Mouse (Mus musculus): ENCODE results near the gene Sec16a. TPM values are rescaled to one million over a fixed set of nuclear protein-coding genes. Genes with fewer than 3 reads are reported as not detected.
A peak's percentile ranks its signal among the peaks of the same experiment; 100 is the strongest.

Gene Sec16a
- polyA plus RNA-seq, 1 experiment from 2014 or later: 33.7 TPM

DNA sequence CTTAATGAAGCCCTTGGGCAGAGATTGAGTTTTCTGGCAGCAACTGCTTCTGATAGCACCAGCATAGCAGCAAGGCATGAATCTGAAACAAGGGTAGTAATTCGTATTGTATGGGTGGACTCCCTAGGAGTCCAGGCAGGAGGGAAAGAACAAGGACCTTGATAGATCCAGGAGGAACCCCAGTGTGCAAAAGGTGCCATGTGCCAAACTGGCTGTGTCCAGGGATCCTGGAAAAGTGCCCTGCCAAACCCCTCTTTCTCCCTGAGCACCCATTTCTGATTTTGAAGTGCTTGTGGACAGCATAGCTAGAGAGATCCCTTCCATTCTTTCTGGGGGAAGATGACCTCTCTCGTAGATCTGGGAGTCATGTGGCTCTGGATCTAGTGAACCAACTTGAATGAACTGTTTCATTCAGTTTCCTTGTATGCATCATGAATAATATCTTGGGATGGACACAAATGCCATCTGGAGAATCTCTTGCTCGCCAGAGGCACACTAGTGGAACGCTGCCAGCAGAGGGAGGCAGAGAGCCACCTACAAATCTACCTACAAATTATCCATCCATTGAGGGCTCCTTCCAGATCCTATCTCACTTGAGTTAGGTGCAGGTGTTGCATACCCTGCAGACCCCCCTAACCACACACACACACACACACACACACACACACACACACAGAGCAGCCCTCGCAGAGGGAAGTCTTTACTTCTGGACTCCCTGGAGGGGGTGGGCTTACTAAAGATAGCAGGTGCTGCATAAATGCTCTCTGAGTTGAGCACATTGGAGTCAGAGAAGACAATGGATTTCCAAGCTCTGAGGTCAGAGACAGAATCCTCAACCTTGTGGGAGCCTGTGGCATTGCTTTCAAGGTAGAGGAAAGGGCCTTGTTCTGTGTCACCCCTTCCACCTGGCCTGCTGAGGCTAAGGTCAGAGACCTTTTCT lies 4.4 kb upstream of the Sec16a start:
- WGBS: 20% methylated on average over 5 of the region's 5 CpGs
- DNase-seq (ENCODE audit: low spot score): peak; percentile 91
- H3K27me3 ChIP-seq (replicated peaks; ENCODE audit: control insufficient read depth, insufficient read depth, low read length): no peaks in the 10 kb centered on the region

DNA sequence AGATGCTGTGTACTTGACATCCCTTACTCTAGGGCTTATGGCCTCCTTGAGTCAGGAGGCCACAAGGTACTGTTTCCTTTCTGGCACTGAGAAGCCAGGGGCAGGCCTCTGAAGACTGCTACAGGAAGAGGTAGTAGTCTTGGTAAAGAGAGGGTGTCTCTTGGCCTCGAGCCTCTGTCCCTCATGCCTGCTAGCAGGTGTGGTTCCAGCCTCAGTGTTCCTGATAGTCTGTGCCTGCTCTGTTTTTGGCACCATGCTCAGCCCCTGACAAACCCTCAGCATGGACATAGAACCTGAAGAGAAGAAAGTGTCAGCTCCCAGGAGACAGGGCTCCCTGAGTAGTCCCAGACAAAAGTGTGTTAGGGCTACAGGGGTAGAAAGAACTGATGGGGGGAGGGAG lies 2.4 kb upstream of the Sec16a start:
- Histone ChIP-seq H3K9me3 (ENCODE audit: control insufficient read depth, low read length) (no peaks in the 10 kb centered on the region), H3K9ac (ENCODE audit: low read length) (no peak overlapping the region), H3K4me3 (ENCODE audit: low read depth, low read length) (no peak overlapping the region), H3K4me2 (ENCODE audit: low read length) (no peak overlapping the region), H3K27ac (ENCODE audit: low read depth) (no peak overlapping the region), H3K36me3 (ENCODE audit: control insufficient read depth, insufficient read depth, low read length) (no peaks in the 10 kb centered on the region), H3K4me1 (replicated peaks; ENCODE audit: control insufficient read depth, insufficient read depth, low read length) (peaks cover 24% of the 10 kb centered on the region), H3K27me3 (replicated peaks; ENCODE audit: control insufficient read depth, insufficient read depth, low read length) (no peaks in the 10 kb centered on the region)
- ATAC-seq (replicated peaks; ENCODE audit: low FRiP score, low TSS enrichment, low read depth): no peak
- WGBS: 77% methylated on average over 1 of the region's 1 CpGs
- DNase-seq (ENCODE audit: low spot score): no peak

More for the DNA sequence above, 4.4 kb upstream of the Sec16a start:
- H3K9me3 ChIP-seq (ENCODE audit: control insufficient read depth, low read length): no peaks in the 10 kb centered on the region
- no peak overlapping the region for H3K27ac ChIP-seq (ENCODE audit: low read depth)
- no peaks in the 10 kb centered on the region for H3K36me3 ChIP-seq (ENCODE audit: control insufficient read depth, insufficient read depth, low read length)
- H3K9ac ChIP-seq (ENCODE audit: low read length): no peak overlapping the region
- H3K4me3 ChIP-seq (ENCODE audit: low read depth, low read length): no peak overlapping the region
- peaks cover 10% of the 10 kb centered on the region for H3K4me1 ChIP-seq (replicated peaks; ENCODE audit: control insufficient read depth, insufficient read depth, low read length)
- no peak for ATAC-seq (replicated peaks; ENCODE audit: low FRiP score, low TSS enrichment, low read depth)
- no peak overlapping the region for H3K4me2 ChIP-seq (ENCODE audit: low read length)

DNA sequence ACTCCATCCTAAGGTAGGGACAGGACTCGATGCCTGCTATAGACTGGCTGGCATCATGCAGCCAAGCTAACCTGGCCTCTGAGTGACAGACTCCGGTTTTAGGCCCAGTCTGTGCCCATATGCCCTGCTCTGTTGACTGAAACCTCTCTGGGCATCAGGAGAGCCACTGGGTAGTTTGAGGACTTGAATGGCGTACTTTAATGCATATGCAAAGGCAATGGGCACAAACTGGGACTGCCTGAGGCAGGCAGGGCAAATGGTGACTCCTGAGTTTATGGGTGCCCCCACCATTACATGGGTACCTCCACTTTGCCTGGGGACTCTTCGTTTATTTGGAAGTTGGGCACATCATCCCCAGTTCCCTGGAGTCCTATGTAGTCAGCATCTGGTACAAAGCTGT lies 1.7 kb upstream of the Sec16a start:
- 72% methylated on average over 4 of the region's 4 CpGs for WGBS
- ATAC-seq (replicated peaks; ENCODE audit: low FRiP score, low TSS enrichment, low read depth): no peak
- no peak overlapping the region for H3K27ac ChIP-seq (ENCODE audit: low read depth)

DNA sequence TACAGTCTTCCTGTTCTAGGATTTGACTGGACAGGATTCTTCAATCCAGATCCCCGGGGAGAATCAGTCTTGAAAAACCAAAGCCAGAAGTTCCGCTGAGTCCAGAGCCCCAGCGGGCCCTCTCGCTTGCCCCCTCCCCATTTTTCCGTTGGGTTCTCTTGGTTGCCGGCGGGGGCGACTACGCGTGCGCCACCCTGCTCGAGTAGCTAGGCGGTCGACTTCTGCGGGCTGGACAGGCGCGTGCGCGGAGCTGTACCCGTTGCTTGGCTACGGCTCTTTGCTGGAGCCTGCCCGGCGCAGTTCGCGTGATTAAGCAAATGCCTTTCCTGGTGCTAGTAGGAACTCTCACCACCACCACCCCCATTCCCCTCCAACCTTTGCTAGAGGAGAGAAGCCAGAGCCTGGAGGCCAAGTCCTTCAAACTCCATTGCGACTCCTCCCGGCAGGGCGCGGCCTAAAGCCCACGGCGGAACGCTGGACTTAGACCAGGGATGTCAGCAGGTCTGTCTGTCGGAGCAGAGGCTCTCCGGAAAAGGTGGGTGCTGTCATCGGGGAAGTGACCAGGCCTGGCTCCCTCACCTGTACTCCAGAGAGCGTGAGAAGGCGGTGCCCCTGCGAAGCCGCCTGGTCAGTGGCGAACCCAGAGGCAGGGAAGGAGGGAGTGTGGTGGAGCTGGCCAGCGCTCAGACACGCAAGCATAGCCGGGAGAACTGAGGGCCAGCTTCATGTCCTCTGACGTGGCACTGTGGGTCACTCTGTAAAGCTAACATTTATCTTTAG lies 840 bp upstream of the Sec16a start:
- DNase-seq (ENCODE audit: low spot score) (peak; percentile 99), ATAC-seq (replicated peaks; ENCODE audit: low FRiP score, low TSS enrichment, low read depth) (peak; percentile 92)
- Histone ChIP-seq H3K4me2 (ENCODE audit: low read length) (peak overlapping the region; percentile 93), H3K27me3 (replicated peaks; ENCODE audit: control insufficient read depth, insufficient read depth, low read length) (no peaks in the 10 kb centered on the region), H3K9ac (ENCODE audit: low read length) (peak overlapping the region; percentile 53), H3K4me3 (ENCODE audit: low read depth, low read length) (peak overlapping the region; percentile 95), H3K36me3 (ENCODE audit: control insufficient read depth, insufficient read depth, low read length) (peaks cover 10% of the 10 kb centered on the region), H3K27ac (ENCODE audit: low read depth) (peak overlapping the region; percentile 80), H3K4me1 (replicated peaks; ENCODE audit: control insufficient read depth, insufficient read depth, low read length) (peaks cover 24% of the 10 kb centered on the region), H3K9me3 (ENCODE audit: control insufficient read depth, low read length) (no peaks in the 10 kb centered on the region)
- WGBS: under 1% methylated on average over 44 of the region's 44 CpGs

More for the DNA sequence above, 1.7 kb upstream of the Sec16a start:
- Histone ChIP-seq H3K36me3 (ENCODE audit: control insufficient read depth, insufficient read depth, low read length) (peaks cover 2% of the 10 kb centered on the region), H3K9ac (ENCODE audit: low read length) (peak overlapping the region; percentile 53), H3K9me3 (ENCODE audit: control insufficient read depth, low read length) (no peaks in the 10 kb centered on the region), H3K4me1 (replicated peaks; ENCODE audit: control insufficient read depth, insufficient read depth, low read length) (peaks cover 24% of the 10 kb centered on the region), H3K4me2 (ENCODE audit: low read length) (peak overlapping the region; percentile 93), H3K4me3 (ENCODE audit: low read depth, low read length) (peak overlapping the region; percentile 95), H3K27me3 (replicated peaks; ENCODE audit: control insufficient read depth, insufficient read depth, low read length) (no peaks in the 10 kb centered on the region)
- DNase-seq (ENCODE audit: low spot score): no peak

DNA sequence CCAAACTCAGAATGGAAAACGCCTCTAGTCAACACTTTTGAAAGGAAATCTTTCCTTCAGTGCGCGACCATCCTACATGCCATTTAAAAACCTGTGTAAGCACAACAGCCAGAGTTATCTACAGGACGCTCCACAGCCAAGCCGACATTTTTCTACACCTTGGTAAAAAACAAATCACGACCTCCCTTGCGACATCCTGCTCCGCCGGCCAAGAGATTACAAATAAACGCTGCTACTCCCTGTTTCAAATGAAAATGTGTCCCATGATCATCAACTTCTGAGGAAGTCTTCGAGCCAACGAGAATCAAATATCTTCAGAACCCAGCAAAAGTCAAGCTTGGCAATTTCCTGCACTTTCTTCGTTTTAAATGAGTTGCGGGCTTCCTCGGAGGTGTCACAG lies 648 bp downstream of the Sec16a start:
- H3K27ac ChIP-seq (ENCODE audit: low read depth): peak overlapping the region; percentile 83
- peaks cover 25% of the 10 kb centered on the region for H3K36me3 ChIP-seq (ENCODE audit: control insufficient read depth, insufficient read depth, low read length)
- 3% methylated on average over 15 of the region's 15 CpGs for WGBS
- no peaks in the 10 kb centered on the region for H3K9me3 ChIP-seq (ENCODE audit: control insufficient read depth, low read length)
- no peaks in the 10 kb centered on the region for H3K27me3 ChIP-seq (replicated peaks; ENCODE audit: control insufficient read depth, insufficient read depth, low read length)
- H3K4me1 ChIP-seq (replicated peaks; ENCODE audit: control insufficient read depth, insufficient read depth, low read length): peaks cover 24% of the 10 kb centered on the region
- H3K4me2 ChIP-seq (ENCODE audit: low read length): peak overlapping the region; percentile 97
- peak overlapping the region; percentile 75 for H3K9ac ChIP-seq (ENCODE audit: low read length)
- DNase-seq (ENCODE audit: low spot score): no peak
- no peak for ATAC-seq (replicated peaks; ENCODE audit: low FRiP score, low TSS enrichment, low read depth)
- peak overlapping the region; percentile 95 for H3K4me3 ChIP-seq (ENCODE audit: low read depth, low read length)

DNA sequence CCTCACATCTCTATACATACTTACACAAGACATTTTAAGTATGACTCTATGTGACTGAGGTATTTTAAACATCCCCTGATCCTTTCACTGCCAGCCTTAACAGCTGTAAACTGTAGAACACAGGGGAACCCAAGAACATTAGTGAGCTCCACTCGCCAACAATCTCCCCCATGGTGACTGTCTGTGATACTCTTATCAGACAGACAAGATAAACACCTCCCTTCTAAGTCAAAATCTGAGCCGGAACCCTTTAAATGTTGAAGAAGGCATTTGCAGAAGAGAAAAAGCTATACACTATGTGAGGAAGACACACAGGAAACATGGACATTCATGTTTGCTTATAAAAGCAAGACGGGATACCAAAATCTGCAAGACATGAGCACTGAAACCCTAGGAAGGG lies 1.1 kb downstream of the Sec16a start:
- peaks cover 30% of the 10 kb centered on the region for H3K36me3 ChIP-seq (ENCODE audit: control insufficient read depth, insufficient read depth, low read length)
- 24% methylated on average over 3 of the region's 3 CpGs for WGBS
- DNase-seq (ENCODE audit: low spot score): no peak
- H3K9ac ChIP-seq (ENCODE audit: low read length): peak overlapping the region; percentile 75
- H3K4me2 ChIP-seq (ENCODE audit: low read length): peak overlapping the region; percentile 97
- H3K4me1 ChIP-seq (replicated peaks; ENCODE audit: control insufficient read depth, insufficient read depth, low read length): peaks cover 24% of the 10 kb centered on the region
- H3K27ac ChIP-seq (ENCODE audit: low read depth): no peak overlapping the region
- peak overlapping the region; percentile 95 for H3K4me3 ChIP-seq (ENCODE audit: low read depth, low read length)
- no peak for ATAC-seq (replicated peaks; ENCODE audit: low FRiP score, low TSS enrichment, low read depth)
- H3K27me3 ChIP-seq (replicated peaks; ENCODE audit: control insufficient read depth, insufficient read depth, low read length): no peaks in the 10 kb centered on the region
- H3K9me3 ChIP-seq (ENCODE audit: control insufficient read depth, low read length): no peaks in the 10 kb centered on the region

DNA sequence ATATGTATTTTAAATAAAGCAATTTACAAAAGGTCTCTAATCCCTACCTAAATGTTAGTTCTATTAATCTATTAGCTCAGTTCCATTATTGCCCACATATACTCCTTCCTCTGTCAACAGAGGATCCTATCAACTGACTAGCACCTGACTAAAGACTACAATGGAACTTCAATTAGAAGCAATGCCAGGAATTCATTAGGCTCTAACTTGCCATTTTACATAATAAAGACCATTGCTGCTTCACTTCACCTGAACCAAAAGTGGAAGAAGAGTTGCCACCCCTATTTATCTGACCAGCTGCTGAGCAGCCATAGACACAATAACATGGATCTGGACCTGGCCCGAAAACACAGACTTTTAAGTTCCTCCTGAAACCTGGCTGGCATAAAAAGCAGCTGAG lies 2.2 kb downstream of the Sec16a start:
- DNase-seq (ENCODE audit: low spot score) (no peak), ATAC-seq (replicated peaks; ENCODE audit: low FRiP score, low TSS enrichment, low read depth) (no peak)
- Histone ChIP-seq H3K4me1 (replicated peaks; ENCODE audit: control insufficient read depth, insufficient read depth, low read length) (peaks cover 24% of the 10 kb centered on the region), H3K27me3 (replicated peaks; ENCODE audit: control insufficient read depth, insufficient read depth, low read length) (no peaks in the 10 kb centered on the region), H3K9ac (ENCODE audit: low read length) (no peak overlapping the region), H3K4me3 (ENCODE audit: low read depth, low read length) (no peak overlapping the region), H3K9me3 (ENCODE audit: control insufficient read depth, low read length) (no peaks in the 10 kb centered on the region), H3K27ac (ENCODE audit: low read depth) (no peak overlapping the region), H3K4me2 (ENCODE audit: low read length) (no peak overlapping the region), H3K36me3 (ENCODE audit: control insufficient read depth, insufficient read depth, low read length) (peaks cover 40% of the 10 kb centered on the region)
- 88% methylated on average over 1 of the region's 1 CpGs for WGBS

DNA sequence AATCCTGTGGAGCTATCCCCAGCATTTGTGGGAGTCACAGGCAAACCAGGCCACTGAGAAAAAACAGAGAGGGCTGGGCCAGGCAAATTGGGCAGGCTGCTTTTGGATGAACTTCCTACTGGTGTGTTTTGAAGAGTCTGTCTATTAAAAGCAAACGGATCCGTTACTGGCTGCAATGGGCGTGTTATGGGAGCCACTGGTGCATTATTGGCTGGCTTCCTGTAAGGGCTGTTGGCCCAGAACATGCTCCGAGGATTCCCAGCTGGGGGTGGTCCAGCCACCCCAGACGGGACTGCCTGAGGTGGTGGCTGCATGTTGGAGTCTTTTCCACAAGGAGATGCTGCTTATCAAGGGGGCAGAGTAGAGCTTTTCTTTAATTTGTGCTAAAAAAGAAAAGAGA lies 3.3 kb downstream of the Sec16a start:
- no peak overlapping the region for H3K4me3 ChIP-seq (ENCODE audit: low read depth, low read length)
- peaks cover 19% of the 10 kb centered on the region for H3K4me1 ChIP-seq (replicated peaks; ENCODE audit: control insufficient read depth, insufficient read depth, low read length)
- no peaks in the 10 kb centered on the region for H3K9me3 ChIP-seq (ENCODE audit: control insufficient read depth, low read length)
- whole genome bisulfite sequencing: 85% methylated on average over 5 of the region's 5 CpGs
- ATAC-seq (replicated peaks; ENCODE audit: low FRiP score, low TSS enrichment, low read depth) (no peak), DNase-seq (ENCODE audit: low spot score) (no peak)
- H3K4me2 ChIP-seq (ENCODE audit: low read length): no peak overlapping the region
- peaks cover 51% of the 10 kb centered on the region for H3K36me3 ChIP-seq (ENCODE audit: control insufficient read depth, insufficient read depth, low read length)
- H3K9ac ChIP-seq (ENCODE audit: low read length): no peak overlapping the region
- H3K27ac ChIP-seq (ENCODE audit: low read depth): no peak overlapping the region
- H3K27me3 ChIP-seq (replicated peaks; ENCODE audit: control insufficient read depth, insufficient read depth, low read length): no peaks in the 10 kb centered on the region
